Mouse (Mus musculus) retina, adult 2 months (tissue): ENCODE results near the gene Amotl2.

Experiments
- DNase-seq: peaks from one replicate; pipeline ENCODE4 v3.0.0-alpha.2; 2012; ENCODE audit warnings: low read depth, low spot score

The Amotl2 gene

GRCm38 (mm10) chr9:102716481-102717163, at the start of gene Amotl2:
Amotl2 (plus strand) TSS chr9:102716672.
- DNase-seq, result no peak

GRCm38 (mm10) chr9:102668115-102668514, 48.4 kb upstream of the Amotl2 start:
- DNase-seq, result no peak

- no peak for DNase-seq
Measured at GRCm38 (mm10) chr9:102668906-102669305, 47.6 kb upstream of the Amotl2 start.

GRCm38 (mm10) chr9:102673381-102673780, 43.1 kb upstream of the Amotl2 start:
- no peak for DNase-seq

GRCm38 (mm10) chr9:102675922-102676321, 40.5 kb upstream of the Amotl2 start:
- DNase-seq, result no peak

GRCm38 (mm10) chr9:102681470-102681869, 35.0 kb upstream of the Amotl2 start:
- DNase-seq, result no peak

- DNase-seq, result no peak
Measured at GRCm38 (mm10) chr9:102687943-102688342, 28.5 kb upstream of the Amotl2 start.

- no peak for DNase-seq
Measured at GRCm38 (mm10) chr9:102689406-102689939, 27.0 kb upstream of the Amotl2 start.

GRCm38 (mm10) chr9:102689940-102690642, 26.4 kb upstream of the Amotl2 start:
- DNase-seq, result peak; percentile 54

- no peak for DNase-seq
Measured at GRCm38 (mm10) chr9:102690891-102691290, 25.6 kb upstream of the Amotl2 start.

- DNase-seq, result no peak
Measured at GRCm38 (mm10) chr9:102692564-102693475, 23.7 kb upstream of the Amotl2 start.

- no peak for DNase-seq
Measured at GRCm38 (mm10) chr9:102701042-102701441, 15.4 kb upstream of the Amotl2 start.

- no peak for DNase-seq
Measured at GRCm38 (mm10) chr9:102709504-102710135, 6.9 kb upstream of the Amotl2 start.

- no peak for DNase-seq
Measured at GRCm38 (mm10) chr9:102710520-102710919, 6.0 kb upstream of the Amotl2 start.

GRCm38 (mm10) chr9:102713797-102714196, 2.7 kb upstream of the Amotl2 start:
- no peak for DNase-seq

- no peak for DNase-seq
Measured at GRCm38 (mm10) chr9:102714893-102715505, 1.5 kb upstream of the Amotl2 start.

GRCm38 (mm10) chr9:102715506-102715900, 969 bp upstream of the Amotl2 start:
- no peak for DNase-seq

GRCm38 (mm10) chr9:102717164-102717885, 853 bp downstream of the Amotl2 start:
- DNase-seq, result peak; percentile 71

- DNase-seq, result peak; percentile 49
Measured at GRCm38 (mm10) chr9:102717886-102718643, 1.6 kb downstream of the Amotl2 start.
